Mouse (Mus musculus): Measurements from ENCODE around the gene Zfp653.

Gene Zfp653

GRCm38 (mm10) chr9:22069881-22070553 lies 1.2 kb downstream of the Zfp653 start:
- no peak for DNase-seq (ENCODE audit: low read depth, low spot score)

GRCm38 (mm10) chr9:22067195-22067594 lies 4.0 kb downstream of the Zfp653 start:
- DNase-seq (ENCODE audit: low read depth, low spot score), result no peak

GRCm38 (mm10) chr9:22066433-22066832 lies 4.7 kb downstream of the Zfp653 start:
- DNase-seq (ENCODE audit: low read depth, low spot score), result no peak

- no peak for DNase-seq (ENCODE audit: low read depth, low spot score)
Measured at GRCm38 (mm10) chr9:22065642-22066041, 5.5 kb downstream of the Zfp653 start.

DNA sequence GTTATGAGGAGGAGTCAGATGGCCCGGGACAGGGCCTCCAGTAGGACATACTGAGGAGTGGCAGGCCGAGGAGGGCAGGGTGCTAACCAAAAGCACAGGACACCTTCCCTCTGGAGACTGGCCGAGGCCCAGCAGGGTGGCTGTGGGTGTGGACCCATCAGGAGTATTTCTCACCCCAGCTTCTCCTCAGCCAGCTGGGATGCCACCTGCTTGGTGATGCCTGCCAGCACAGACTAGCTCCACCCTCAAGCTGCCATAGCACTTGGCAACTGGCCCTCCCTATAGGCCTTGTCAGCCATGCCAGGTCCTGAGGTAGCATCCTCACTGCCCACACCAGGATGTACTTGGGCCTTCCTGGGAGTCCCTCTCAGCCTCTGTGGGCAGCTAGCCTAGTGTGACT lies 6.8 kb downstream of the Zfp653 start:
- no peak for DNase-seq (ENCODE audit: low read depth, low spot score)

DNA sequence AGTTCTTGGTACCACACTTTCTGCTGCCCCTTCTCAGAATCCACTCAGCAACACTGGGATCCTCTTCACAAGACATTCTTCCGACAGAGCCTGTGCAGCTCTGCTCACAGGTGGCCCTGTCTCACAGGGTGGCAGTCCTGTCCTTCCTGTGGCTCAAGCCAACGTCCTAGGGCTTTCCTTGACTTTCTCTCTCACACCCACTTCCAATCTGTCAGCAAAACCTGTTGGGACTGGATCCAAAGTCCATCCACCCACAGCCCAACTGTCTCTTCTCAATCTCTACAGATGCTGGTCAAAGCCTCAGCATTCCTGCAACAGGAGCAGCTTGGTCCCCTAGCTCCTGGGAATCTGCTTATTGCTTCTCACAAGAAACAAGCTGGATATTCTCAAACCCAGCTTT lies 9.8 kb downstream of the Zfp653 start:
- peak; percentile 75 for DNase-seq (ENCODE audit: low read depth, low spot score)

DNA sequence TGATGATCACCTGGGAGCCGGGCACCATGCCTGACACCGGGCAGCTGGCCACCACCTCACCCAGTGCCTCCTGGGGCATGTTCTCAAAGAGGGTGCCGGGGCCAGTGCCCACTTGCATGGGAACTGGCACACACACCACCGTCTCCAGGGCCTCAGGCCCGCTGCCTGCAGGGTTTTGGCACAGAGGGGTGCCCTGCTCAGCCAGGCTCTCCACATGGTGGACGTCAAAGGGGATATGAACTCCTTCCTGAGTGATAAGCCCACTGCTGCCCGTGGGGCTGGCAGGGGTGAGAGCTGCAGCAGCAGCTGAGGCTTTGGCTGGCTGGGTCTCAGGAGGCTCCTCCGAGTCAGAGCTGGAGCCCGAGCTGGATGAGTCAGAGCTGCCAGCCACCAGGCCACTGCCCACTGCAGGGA lies 13.2 kb downstream of the Zfp653 start:
- DNase-seq (ENCODE audit: low read depth, low spot score), result no peak

DNA sequence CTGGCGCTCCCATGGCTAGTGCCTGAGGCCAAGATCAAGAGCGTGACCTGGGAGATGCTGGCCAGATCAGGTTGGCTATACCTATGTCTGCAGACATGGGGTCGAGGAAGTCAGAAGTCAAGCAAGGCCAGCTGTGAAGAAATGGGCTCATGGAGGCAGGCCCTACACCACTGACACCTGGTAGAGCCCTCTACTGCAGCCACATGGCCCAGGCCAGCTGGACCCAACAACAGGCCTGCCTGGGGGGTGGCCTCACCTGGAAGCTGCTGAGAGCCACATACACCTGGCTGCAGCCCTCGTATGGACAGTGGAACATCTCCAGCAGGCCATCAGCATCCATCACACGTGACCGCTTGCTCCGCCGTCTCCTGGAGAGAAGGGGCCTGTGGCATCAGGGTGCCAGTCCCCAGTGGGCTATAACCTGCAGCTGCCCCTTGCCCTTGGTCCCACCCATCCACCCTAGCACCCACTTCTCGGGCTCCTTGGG lies 14.1 kb downstream of the Zfp653 start:
- DNase-seq (ENCODE audit: low read depth, low spot score), result no peak

DNA sequence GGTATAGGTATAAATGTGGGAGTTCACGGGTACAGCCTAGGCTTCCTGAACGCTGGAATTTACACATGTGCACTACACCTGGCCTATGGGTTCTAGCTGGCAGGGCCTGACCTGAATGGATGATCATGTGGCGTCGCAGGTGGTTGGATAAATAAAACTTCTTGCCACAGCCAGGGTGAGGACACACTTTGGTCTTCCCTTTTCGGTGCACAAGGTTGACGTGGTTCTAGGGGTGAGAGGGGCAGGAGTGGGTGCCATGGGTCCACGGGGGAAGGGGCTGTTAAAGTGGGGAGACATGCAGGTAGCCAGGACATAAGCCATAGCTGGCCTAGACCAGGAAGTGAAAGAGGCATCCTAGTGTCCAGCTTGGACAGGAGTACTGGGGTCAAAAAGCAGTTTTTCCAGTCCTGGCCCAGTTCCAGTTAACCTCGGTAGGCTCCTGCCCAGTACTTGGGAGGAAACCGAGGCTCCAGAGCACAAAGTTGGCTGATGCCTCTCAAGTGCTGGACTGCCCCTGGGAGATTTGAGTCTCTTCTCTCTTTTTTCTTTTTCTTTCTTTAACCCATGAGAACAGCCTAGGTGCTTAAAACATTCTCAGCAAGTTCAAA lies 14.8 kb downstream of the Zfp653 start:
- no peak for DNase-seq (ENCODE audit: low read depth, low spot score)

DNA sequence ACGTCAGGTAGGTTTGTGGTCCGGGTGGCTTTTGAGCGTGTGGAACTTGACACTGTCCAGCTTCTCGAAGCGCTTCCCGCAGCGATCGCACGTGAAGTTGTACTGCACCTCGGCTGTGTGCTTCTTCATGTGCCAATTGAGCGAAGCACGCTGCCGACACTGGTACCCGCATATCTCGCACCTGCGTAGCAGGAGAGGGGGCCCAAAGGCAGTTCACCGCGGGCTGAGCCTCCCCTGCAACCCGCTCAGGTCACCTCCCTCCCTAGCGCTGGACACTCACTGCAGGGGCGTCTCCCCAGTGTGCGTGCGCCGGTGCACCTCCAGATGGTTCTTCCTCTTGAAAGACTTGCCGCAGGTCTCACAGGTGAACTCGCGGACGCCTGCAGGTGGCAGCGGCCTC lies 15.5 kb downstream of the Zfp653 start:
- DNase-seq (ENCODE audit: low read depth, low spot score), result no peak

- peak; percentile 80 for DNase-seq (ENCODE audit: low read depth, low spot score)
Measured at GRCm38 (mm10) chr9:22054411-22055076, 16.6 kb downstream of the Zfp653 start.

GRCm38 (mm10) chr9:22053657-22054056 lies 17.5 kb downstream of the Zfp653 start:
- no peak for DNase-seq (ENCODE audit: low read depth, low spot score)

- no peak for DNase-seq (ENCODE audit: low read depth, low spot score)
Measured at GRCm38 (mm10) chr9:22051958-22052254, 19.3 kb downstream of the Zfp653 start, which contains the start of gene Elavl3. Gene Elavl3 (minus strand): TSS chr9:22052023.

DNA sequence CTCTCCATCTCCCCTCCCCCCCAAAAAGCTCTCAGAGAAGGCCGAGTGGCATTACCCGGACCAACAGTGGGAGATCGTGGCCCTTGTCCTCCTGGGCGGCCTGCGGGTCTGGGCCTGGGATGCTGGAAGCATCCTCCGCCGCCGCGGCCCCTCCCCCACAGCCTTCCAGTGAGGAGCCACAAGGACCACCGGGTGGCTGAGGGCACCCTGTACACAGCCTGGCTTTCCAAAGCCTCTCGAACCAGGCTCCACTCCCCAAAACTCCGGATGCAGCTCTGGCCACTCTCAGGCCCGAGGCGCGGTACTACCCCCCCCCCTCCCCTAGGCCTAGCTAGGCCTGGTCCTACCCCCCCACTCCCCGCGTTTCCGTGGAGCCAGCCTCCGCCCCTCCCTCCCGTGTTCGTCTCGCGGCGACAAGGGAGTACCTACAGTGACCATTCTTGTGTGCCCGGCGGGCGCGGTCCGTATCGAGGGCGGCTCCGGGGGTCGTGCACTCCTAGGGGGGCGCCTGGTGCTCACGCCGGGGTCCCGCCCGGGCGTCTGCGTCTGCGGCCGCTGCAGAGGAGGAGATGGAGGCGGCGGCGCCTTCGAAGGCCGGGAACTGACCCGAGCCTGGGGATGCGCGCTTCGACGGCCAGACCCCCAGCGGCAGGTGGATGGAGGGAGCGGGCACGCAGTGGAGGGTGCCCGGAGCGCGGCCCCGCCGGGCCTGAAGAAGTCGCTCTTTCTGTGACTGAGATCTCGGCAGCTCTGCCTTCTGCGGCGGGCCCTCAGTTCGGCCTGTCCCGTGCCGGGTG lies 19.8 kb downstream of the Zfp653 start:
- no peak for DNase-seq (ENCODE audit: low read depth, low spot score)

GRCm38 (mm10) chr9:22050351-22050889 lies 20.8 kb downstream of the Zfp653 start:
- no peak for DNase-seq (ENCODE audit: low read depth, low spot score)

GRCm38 (mm10) chr9:22049721-22050270 lies 21.4 kb downstream of the Zfp653 start:
- no peak for DNase-seq (ENCODE audit: low read depth, low spot score)

DNA sequence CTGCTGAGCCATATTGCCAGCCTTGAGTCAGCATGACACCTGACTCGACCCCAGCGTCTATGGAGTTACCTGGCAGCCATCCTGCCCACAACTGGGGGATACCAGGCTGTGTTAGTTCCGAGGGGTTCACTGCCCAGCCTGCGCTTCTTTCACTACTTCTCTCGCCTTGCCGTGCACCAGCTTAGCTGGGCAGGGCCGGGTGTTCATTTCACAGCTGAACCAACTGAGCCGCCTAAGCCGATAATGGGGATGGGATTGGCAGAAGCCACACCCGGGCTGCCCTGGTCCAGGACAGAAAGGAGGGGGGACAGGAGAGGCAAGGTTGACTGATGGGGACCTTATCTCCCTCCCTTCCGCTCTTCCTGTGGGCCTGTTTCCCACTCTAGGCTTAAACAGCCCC lies 21.9 kb downstream of the Zfp653 start:
- no peak for DNase-seq (ENCODE audit: low read depth, low spot score)

DNA sequence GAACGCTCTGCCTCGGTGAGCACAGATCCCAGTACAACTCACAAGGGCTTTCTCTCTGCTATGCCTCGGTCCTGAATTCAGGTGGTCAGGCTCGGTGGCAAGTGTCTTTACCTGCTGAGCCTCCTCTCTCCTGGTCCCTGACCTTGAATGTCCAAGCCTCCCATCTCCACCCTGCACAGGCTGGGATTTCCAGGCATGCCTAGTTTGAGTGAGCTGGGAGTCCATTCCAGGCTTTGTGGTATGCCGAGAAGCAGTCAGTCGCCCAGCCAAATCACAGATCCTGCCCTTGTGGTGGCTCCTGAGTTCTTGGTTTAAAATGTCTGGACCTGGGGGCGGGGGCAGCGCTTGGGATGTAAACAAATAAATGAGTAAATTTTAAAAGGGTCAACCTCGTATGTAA lies 23.8 kb downstream of the Zfp653 start:
- DNase-seq (ENCODE audit: low read depth, low spot score), result no peak

DNA sequence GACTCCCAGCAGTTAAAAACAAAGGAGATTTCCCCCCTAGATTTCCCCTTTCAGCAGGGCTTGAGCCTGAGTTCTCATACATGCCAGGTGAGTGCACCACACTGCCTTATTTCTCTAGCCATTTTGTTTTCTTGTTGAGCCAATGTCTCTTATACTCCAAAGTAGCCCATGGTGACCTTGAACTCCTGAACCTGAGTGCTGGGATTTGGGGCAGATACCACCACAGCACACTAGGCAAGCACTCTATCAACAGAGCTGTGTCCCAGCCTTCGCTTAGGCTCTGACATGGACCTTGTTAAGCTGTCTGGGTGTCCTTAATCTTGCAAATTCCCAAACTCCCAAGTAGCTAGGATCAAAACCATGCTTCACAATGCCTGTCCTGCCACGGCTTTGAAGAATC lies 29.3 kb downstream of the Zfp653 start:
- DNase-seq (ENCODE audit: low read depth, low spot score), result no peak

- DNase-seq (ENCODE audit: low read depth, low spot score), result no peak
Measured at GRCm38 (mm10) chr9:22037826-22038225, 33.4 kb downstream of the Zfp653 start.

DNA sequence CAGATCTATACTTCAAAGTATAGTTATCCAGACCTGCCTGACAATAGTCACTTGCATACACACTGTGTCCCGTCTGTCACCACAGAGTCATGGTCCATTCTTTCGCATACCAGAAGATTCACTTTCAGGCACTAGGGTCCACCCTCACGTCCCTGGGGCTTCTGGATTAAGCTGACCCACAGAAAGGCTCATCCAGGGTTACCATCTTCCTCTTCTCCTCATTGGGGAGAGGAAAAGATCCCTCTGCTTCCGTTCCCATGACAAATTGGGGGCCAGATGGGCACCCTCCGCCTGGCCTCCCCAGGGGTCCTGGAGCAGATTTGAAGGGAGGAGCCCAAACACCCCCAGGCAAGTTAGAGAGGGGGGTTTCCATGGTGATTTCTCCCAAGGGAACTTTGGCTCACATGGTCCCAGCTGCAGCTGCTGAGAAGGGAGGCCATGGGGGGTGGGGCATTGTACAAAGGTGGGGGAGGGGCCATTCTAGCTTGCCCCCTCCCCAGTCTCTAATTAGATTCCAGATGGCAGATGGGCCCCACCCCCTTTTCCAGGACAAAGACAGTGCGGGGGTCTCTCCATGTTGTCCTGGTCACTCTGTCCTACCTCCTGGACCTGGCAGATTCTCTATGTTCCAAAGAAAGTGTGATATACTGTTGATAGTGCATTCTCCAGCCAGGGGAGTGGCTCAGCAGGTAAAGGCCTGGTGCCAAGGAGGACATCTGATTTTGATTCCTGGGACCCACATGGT lies 35.7 kb downstream of the Zfp653 start:
- DNase-seq (ENCODE audit: low read depth, low spot score), result no peak
